Mouse (Mus musculus) cerebellum, postnatal 25 days (tissue): ENCODE measurements around the gene Nt5dc1.
A peak's percentile ranks its signal among the peaks of the same experiment; 100 is the strongest.
"Not testable (repeated sequence)": the region's sequence is repeated elsewhere in the genome, so short reads cannot be mapped to it uniquely, and the experiment has no call there.

Experiments
- DNase-seq, 2 experiments: peaks; one replicate each; pipeline ENCODE4 v3.0.0; 2021; ENCODE audit warnings: mixed read lengths in 2 of 2

Nt5dc1 gene

GRCm38 (mm10) chr10:34418204-34418756, at the start of gene Nt5dc1:
TSS of gene Nt5dc1 (minus strand) at chr10:34418552.
- peak; percentile 91 to 96 for DNase-seq

- DNase-seq = no peak
These were observed 46.0 kb upstream of the Nt5dc1 start for GRCm38 (mm10) chr10:34464321-34464720.

- DNase-seq = peak in 1 of 2 experiments; percentile 15
These were observed 43.1 kb upstream of the Nt5dc1 start for GRCm38 (mm10) chr10:34461451-34461850.

GRCm38 (mm10) chr10:34449469-34449868, 31.1 kb upstream of the Nt5dc1 start:
- DNase-seq = no peak

- DNase-seq = not testable (repeated sequence)
These were observed 15.8 kb upstream of the Nt5dc1 start for GRCm38 (mm10) chr10:34434191-34434590.

GRCm38 (mm10) chr10:34431783-34432182, 13.4 kb upstream of the Nt5dc1 start:
- no peak for DNase-seq

- DNase-seq = not testable (repeated sequence)
These were observed 442 bp upstream of the Nt5dc1 start for GRCm38 (mm10) chr10:34418794-34419193.

- no peak for DNase-seq
These were observed 19.1 kb downstream of the Nt5dc1 start for GRCm38 (mm10) chr10:34399267-34399666.

GRCm38 (mm10) chr10:34396959-34397358, 21.4 kb downstream of the Nt5dc1 start:
- DNase-seq = no peak

- DNase-seq = no peak
These were observed 28.7 kb downstream of the Nt5dc1 start, which contains the start of gene Col10a1 for GRCm38 (mm10) chr10:34389681-34390080. TSS of gene Col10a1 (plus strand) at chr10:34389981.

- no peak for DNase-seq
These were observed 32.7 kb downstream of the Nt5dc1 start for GRCm38 (mm10) chr10:34385636-34386035.

GRCm38 (mm10) chr10:34373332-34373731, 45.0 kb downstream of the Nt5dc1 start:
- DNase-seq = no peak

GRCm38 (mm10) chr10:34368138-34368537, 50.2 kb downstream of the Nt5dc1 start:
- no peak for DNase-seq

GRCm38 (mm10) chr10:34363756-34364155, 54.6 kb downstream of the Nt5dc1 start:
- peak in 1 of 2 experiments; percentile 43 for DNase-seq

- DNase-seq = no peak
These were observed 60.1 kb downstream of the Nt5dc1 start for GRCm38 (mm10) chr10:34358263-34358662.

- DNase-seq = no peak
These were observed 66.2 kb downstream of the Nt5dc1 start for GRCm38 (mm10) chr10:34352166-34352565.

- DNase-seq = no peak
These were observed 76.5 kb downstream of the Nt5dc1 start for GRCm38 (mm10) chr10:34341886-34342285.

GRCm38 (mm10) chr10:34341014-34341413, 77.3 kb downstream of the Nt5dc1 start:
- no peak for DNase-seq

- DNase-seq = peak; percentile 32 to 64
These were observed 90.0 kb downstream of the Nt5dc1 start for GRCm38 (mm10) chr10:34328310-34328709.

- no peak for DNase-seq
These were observed 91.2 kb downstream of the Nt5dc1 start for GRCm38 (mm10) chr10:34327144-34327543.

- peak in 1 of 2 experiments; percentile 19 for DNase-seq
These were observed 91.7 kb downstream of the Nt5dc1 start for GRCm38 (mm10) chr10:34326701-34327100.

- no peak for DNase-seq
These were observed 97.5 kb downstream of the Nt5dc1 start for GRCm38 (mm10) chr10:34320809-34321208.

GRCm38 (mm10) chr10:34317217-34317606, 101.1 kb downstream of the Nt5dc1 start:
- DNase-seq = no peak

- DNase-seq = peak; percentile 72 to 77
These were observed 101.7 kb downstream of the Nt5dc1 start for GRCm38 (mm10) chr10:34316571-34317216.

GRCm38 (mm10) chr10:34312536-34312935, 105.8 kb downstream of the Nt5dc1 start:
- peak in 1 of 2 experiments; percentile 19 for DNase-seq
